Mouse (Mus musculus) testis, adult 2 months (tissue): Measurements from ENCODE around the gene Gp5. TPM values are rescaled to one million over a fixed set of nuclear protein-coding genes. Genes with fewer than 3 reads are reported as not detected.
"Not testable (repeated sequence)": the region's sequence is repeated elsewhere in the genome, so short reads cannot be mapped to it uniquely, and the experiment has no call there.

Source experiments
- H3K27ac ChIP-seq: fragments of 200-500 bp; 2 replicates; pipeline ENCODE4 v1.5.1; 2012; ENCODE audit warnings: low read depth, low read length; ENCODE audit not compliant: control insufficient read depth, insufficient read depth
- H3K27me3 ChIP-seq: fragments of 200-500 bp; 2 replicates; pipeline ENCODE4 v1.6.1; 2012; ENCODE audit warnings: mild to moderate bottlenecking, low read length, moderate library complexity; ENCODE audit not compliant: control insufficient read depth, insufficient read depth
- H3K36me3 ChIP-seq: fragments of 200-500 bp; 2 replicates; pipeline ENCODE4 v1.6.1; 2012; ENCODE audit warnings: mild to moderate bottlenecking, low read length; ENCODE audit not compliant: control insufficient read depth, insufficient read depth
- H3K4me1 ChIP-seq: fragments of 200-500 bp; 2 replicates; pipeline ENCODE4 v1.6.1; 2012; ENCODE audit warnings: low read length; ENCODE audit not compliant: control insufficient read depth, insufficient read depth
- H3K4me3 ChIP-seq: fragments of 200-500 bp; 2 replicates; pipeline ENCODE4 v1.5.1; 2012; ENCODE audit warnings: low read depth, mild to moderate bottlenecking, low read length, moderate library complexity, mixed read lengths; ENCODE audit not compliant: control insufficient read depth
- CTCF ChIP-seq: fragments of 200-500 bp; IDR thresholded peaks from 2 replicates; pipeline ENCODE4 v1.5.1; 2012; ENCODE audit warnings: low read depth, mild to moderate bottlenecking, inconsistent platforms, low read length, moderate library complexity; ENCODE audit not compliant: control insufficient read depth, insufficient read depth, insufficient replicate concordance
- POLR2A ChIP-seq: fragments of 200-500 bp; IDR thresholded peaks from 2 replicates; pipeline ENCODE4 v1.6.1; 2012; ENCODE audit warnings: low read depth, mild to moderate bottlenecking, inconsistent platforms, low read length, moderate library complexity; ENCODE audit not compliant: control insufficient read depth
- polyA plus RNA-seq: library from polyadenylated mRNA; depleted of rRNA; stranded (reverse); fragments of >200 nt; gene quantifications from 2 replicates; pipeline ENCODE4 v1.2.3, GENCODE M21; 2012; rRNA removed

The Gp5 gene
- polyA plus RNA-seq: 1.6 and 1.7 TPM in 2 replicates

GRCm38 (mm10) chr16:30310647-30311046, at the start of gene Gp5:
Gene Gp5 (minus strand): TSS chr16:30310779.
- Histone ChIP-seq H3K4me1 (peaks cover 22% of the 10 kb centered on the region), H3K4me3 (peak within 1 kb of the TSS; percentile 75), H3K36me3 (no peaks in the 10 kb centered on the region; the same call in 1 of the 2 replicates), H3K27ac (no peak within 1 kb of the TSS), H3K27me3 (no peaks in the 10 kb centered on the region)
- no peak for TF ChIP-seq CTCF
- no peak for TF ChIP-seq POLR2A

GRCm38 (mm10) chr16:30353489-30353888, 42.9 kb upstream of the Gp5 start:
- not testable (repeated sequence) for H3K4me3 ChIP-seq, H3K27me3 ChIP-seq, H3K36me3 ChIP-seq, H3K27ac ChIP-seq, H3K4me1 ChIP-seq

GRCm38 (mm10) chr16:30314236-30314635, 3.7 kb upstream of the Gp5 start:
- Histone ChIP-seq H3K36me3 (no peaks in the 10 kb centered on the region; the same call in 1 of the 2 replicates), H3K4me3 (no peak overlapping the region), H3K27me3 (no peaks in the 10 kb centered on the region), H3K27ac (no peak overlapping the region), H3K4me1 (peaks cover 3% of the 10 kb centered on the region)
- TF ChIP-seq POLR2A (no peak), CTCF (no peak)

- no peaks in the 10 kb centered on the region for H3K36me3 ChIP-seq
- TF ChIP-seq POLR2A (no peak), CTCF (no peak)
- no peak overlapping the region for H3K4me3 ChIP-seq
- no peaks in the 10 kb centered on the region for H3K27me3 ChIP-seq
- H3K27ac ChIP-seq: no peak overlapping the region
- H3K4me1 ChIP-seq: peaks cover 22% of the 10 kb centered on the region
Measured at GRCm38 (mm10) chr16:30310171-30310515, 436 bp downstream of the Gp5 start.

- H3K27me3 ChIP-seq: no peaks in the 10 kb centered on the region
- no peak overlapping the region for H3K27ac ChIP-seq
- H3K4me3 ChIP-seq: peak overlapping the region; percentile 75
- no peaks in the 10 kb centered on the region for H3K36me3 ChIP-seq
- H3K4me1 ChIP-seq: peaks cover 22% of the 10 kb centered on the region
- no peak for TF ChIP-seq POLR2A
- no peak for TF ChIP-seq CTCF
Measured at GRCm38 (mm10) chr16:30309395-30310170, 996 bp downstream of the Gp5 start.

- Histone ChIP-seq H3K36me3 (no peaks in the 10 kb centered on the region), H3K27me3 (no peaks in the 10 kb centered on the region), H3K4me3 (peak overlapping the region; percentile 75), H3K4me1 (peaks cover 24% of the 10 kb centered on the region), H3K27ac (no peak overlapping the region)
- no peak for TF ChIP-seq CTCF
- TF ChIP-seq POLR2A: no peak
Measured at GRCm38 (mm10) chr16:30308616-30309394, 1.8 kb downstream of the Gp5 start.

GRCm38 (mm10) chr16:30307961-30308615, 2.5 kb downstream of the Gp5 start:
- TF ChIP-seq POLR2A (no peak), CTCF (no peak)
- Histone ChIP-seq H3K36me3 (no peaks in the 10 kb centered on the region), H3K4me3 (peak overlapping the region; percentile 75), H3K27ac (no peak overlapping the region), H3K27me3 (no peaks in the 10 kb centered on the region), H3K4me1 (peaks cover 26% of the 10 kb centered on the region)
